10 mouse cellular contexts compared by ENCODE assay signal in the genomic region with DNA sequence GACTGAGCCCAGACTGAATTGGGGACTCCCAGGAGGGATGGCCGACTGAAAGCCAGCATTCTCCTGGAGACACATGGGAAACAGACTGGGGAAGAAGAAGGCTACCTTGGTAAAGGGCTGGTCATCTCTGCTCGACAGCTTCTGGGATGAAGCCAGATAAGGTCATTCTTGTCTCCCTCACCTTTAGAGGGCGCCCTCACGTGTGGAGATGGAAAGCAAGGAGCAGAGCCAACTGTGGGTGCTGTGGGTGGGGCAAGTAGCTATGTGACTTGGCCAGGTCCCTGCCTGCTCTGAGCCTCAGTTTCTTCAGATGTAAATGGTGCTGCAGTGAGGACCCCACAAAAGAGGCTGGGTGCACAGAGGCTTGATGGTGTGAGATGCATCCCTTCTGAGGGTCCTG. TPM values are rescaled to one million over a fixed set of nuclear protein-coding genes. Genes with fewer than 3 reads are reported as not detected.
DNase-seq lines count a peak whose midpoint lies in the region; ATAC-seq and TF ChIP-seq lines count a peak whose summit lies in the region.
"Had no signal": no experiment of that assay in that cellular context is flagged by ENCODE, and none has a peak within 500 bp of the region (broad histone marks: within the 10 kb centered on the region; RNA-seq: fewer than 3 reads in every experiment).

No protein-coding gene starts in this region.

- no peaks in the 10 kb centered on the region for H3K27me3 ChIP-seq in lung, embryonic 14.5 days (ENCODE audit: insufficient read depth, low read length)
- no peaks in the 10 kb centered on the region for H3K27me3 ChIP-seq in liver, embryonic 14.5 days (ENCODE audit: control insufficient read depth, insufficient read depth, low read length)
- H3K27me3 ChIP-seq: lung, embryonic 15.5 days had no signal

- no peak for ATAC-seq in lung, embryonic 14.5 days (ENCODE audit: insufficient read depth)
- ATAC-seq in liver, embryonic 14.5 days (ENCODE audit: insufficient read depth): no peak

- H3K4me3 ChIP-seq in lung, embryonic 14.5 days (ENCODE audit: low read depth, low read length): no peak overlapping the region
- no peak overlapping the region for H3K4me3 ChIP-seq in liver, embryonic 14.5 days (ENCODE audit: insufficient read depth in 1 of 2, low read depth in 2 of 2, low read length in 2 of 2)
- H3K4me3 ChIP-seq: kidney, embryonic 15.5 days; lung, embryonic 15.5 days had no signal

- H3K4me1 ChIP-seq in lung, embryonic 14.5 days (ENCODE audit: insufficient read depth): no peaks in the 10 kb centered on the region; the same call in 1 of the 2 replicates
- H3K4me1 ChIP-seq in liver, embryonic 14.5 days (replicated peaks; ENCODE audit: control insufficient read depth in 2 of 2, insufficient read depth in 2 of 2, low read length in 1 of 2): no peaks in the 10 kb centered on the region
- H3K4me1 ChIP-seq: lung, embryonic 15.5 days had no signal

- TF ChIP-seq EP300 in liver, embryonic 14.5 days (IDR thresholded peaks at IDR 0.05; ENCODE audit: low read depth): no peak

- no peaks in the 10 kb centered on the region for H3K36me3 ChIP-seq in lung, embryonic 14.5 days (ENCODE audit: insufficient read depth)
- H3K36me3 ChIP-seq in liver, embryonic 14.5 days (replicated peaks; ENCODE audit: control insufficient read depth, insufficient read depth, low read depth): no peaks in the 10 kb centered on the region
- H3K36me3 ChIP-seq: kidney, embryonic 15.5 days; lung, embryonic 15.5 days had no signal

- H3K4me2 ChIP-seq in lung, embryonic 14.5 days: no peak overlapping the region
- H3K4me2 ChIP-seq in liver, embryonic 14.5 days (ENCODE audit: low read depth): no peak overlapping the region
- H3K4me2 ChIP-seq: kidney, embryonic 15.5 days; lung, embryonic 15.5 days had no signal

- 39% methylated on average over 4 of the region's 4 CpGs for WGBS in lung, embryonic 14.5 days
- 22% methylated on average over 4 of the region's 4 CpGs for WGBS in liver, embryonic 14.5 days (ENCODE audit: insufficient replicate concordance)

- no peak overlapping the region for H3K27ac ChIP-seq in lung, embryonic 14.5 days (ENCODE audit: low read depth)
- no peak overlapping the region for H3K27ac ChIP-seq in liver, embryonic 14.5 days
- H3K27ac ChIP-seq: kidney, embryonic 15.5 days; lung, embryonic 15.5 days had no signal

- H3K9ac ChIP-seq in lung, embryonic 14.5 days: no peak overlapping the region
- no peak overlapping the region for H3K9ac ChIP-seq in liver, embryonic 14.5 days (replicated peaks)
- H3K9ac ChIP-seq: kidney, embryonic 15.5 days; lung, embryonic 15.5 days had no signal

- H3K9me3 ChIP-seq in lung, embryonic 14.5 days (ENCODE audit: low read depth, low read length): no peaks in the 10 kb centered on the region
- H3K9me3 ChIP-seq in liver, embryonic 14.5 days (ENCODE audit: control insufficient read depth, low read length): no peaks in the 10 kb centered on the region
- H3K9me3 ChIP-seq: kidney, embryonic 15.5 days; lung, embryonic 15.5 days had no signal

- 0 out of 2 replicates have a peak, but pooled peaks have one; percentile 7 for TF ChIP-seq CTCF in lung, embryonic 14.5 days (IDR thresholded peaks at IDR 0.05; ENCODE audit: low read depth)
- TF ChIP-seq CTCF in liver, embryonic 14.5 days (IDR thresholded peaks at IDR 0.05; ENCODE audit: low read depth): peak; percentile 54

- peak; percentile 27 to 28 for DNase-seq in cerebellum, postnatal 10 days
- DNase-seq in cerebellum, adult 9-11 months: no peak
- DNase-seq in lung, embryonic 14.5 days: no peak
- DNase-seq in lung, postnatal 14 days: no peak
- DNase-seq in ES-CJ7 (ENCODE audit: low read depth, low spot score): peak; percentile 47
- no peak for DNase-seq in liver, embryonic 14.5 days (ENCODE audit: low read depth in 3 of 3, low spot score in 3 of 3)
- DNase-seq in cerebellum, adult 8-10 months: no peak
- DNase-seq in urinary bladder, postnatal 10 days (ENCODE audit: low spot score): no peak

RNA-seq across cellular contexts. Expression of a gene that starts 42.2 kb away (rescaled TPM):
- polyA plus RNA-seq in lung, embryonic 14.5 days (2014; fragmentation: Nextera tagmentation; extraction: Ambion mirVana): 0.19 TPM in 1 of 2 replicates, not detected in the other
- 0.73 and 0.80 TPM in 2 replicates for polyA plus RNA-seq in liver, embryonic 14.5 days (2012; rRNA removed)
- polyA plus RNA-seq in liver, embryonic 14.5 days (2014; fragmentation: Nextera tagmentation; extraction: Ambion mirVana): 0.30 and 0.57 TPM in 2 replicates

RNA-seq across cellular contexts. Expression of a gene that starts 52.8 kb away (rescaled TPM):
- 153 and 158 TPM in 2 replicates for polyA plus RNA-seq in lung, embryonic 14.5 days (2014; fragmentation: Nextera tagmentation; extraction: Ambion mirVana)
- polyA plus RNA-seq in liver, embryonic 14.5 days (2012; rRNA removed): 29.4 and 50.9 TPM in 2 replicates
- polyA plus RNA-seq in liver, embryonic 14.5 days (2014; fragmentation: Nextera tagmentation; extraction: Ambion mirVana): 99.3 and 104 TPM in 2 replicates

Comparison
In these comparisons a context has a peak if more than half of its experiments do, and no peak if none do; other contexts are left out.
1. DNase-seq: peak in cerebellum, postnatal 10 days (2 of 2) and ES-CJ7 (single experiment); none in cerebellum, adult 9-11 months (single experiment), lung, embryonic 14.5 days (single experiment), lung, postnatal 14 days (single experiment), liver, embryonic 14.5 days (0 of 3), cerebellum, adult 8-10 months (single experiment) and urinary bladder, postnatal 10 days (single experiment).